Mouse (Mus musculus) forebrain, embryonic 10.5 days (tissue): ENCODE results near the gene Pde6b. TPM values are rescaled to one million over a fixed set of nuclear protein-coding genes. Genes with fewer than 3 reads are reported as not detected.

Source experiments
- DNase-seq: peaks from one replicate; pipeline ENCODE4 v3.0.0-alpha.2; 2017; ENCODE audit warnings: low spot score; ENCODE audit errors: extremely low spot score
- H3K27ac ChIP-seq: fragments of 300-500 bp; sonication (generic); 2 replicates; pipeline ENCODE4 v1.5.1; 2016; ENCODE audit warnings: mild to moderate bottlenecking
- H3K27me3 ChIP-seq: fragments of 300-500 bp; sonication (generic); 2 replicates; pipeline ENCODE4 v1.6.1; 2016; ENCODE audit warnings: mild to moderate bottlenecking; ENCODE audit not compliant: poor library complexity, severe bottlenecking
- H3K36me3 ChIP-seq: fragments of 300-500 bp; sonication (generic); replicated peaks from 2 replicates; pipeline ENCODE4 v1.6.1; 2016; ENCODE audit warnings: mild to moderate bottlenecking, moderate library complexity
- H3K4me1 ChIP-seq: fragments of 300-500 bp; sonication (generic); 2 replicates; pipeline ENCODE4 v1.6.1; 2016
- H3K4me3 ChIP-seq: fragments of 300-500 bp; sonication (generic); 2 replicates; pipeline ENCODE4 v1.5.1; 2016; ENCODE audit warnings: mild to moderate bottlenecking, moderate library complexity
- H3K9me3 ChIP-seq: fragments of 300-500 bp; sonication (generic); 2 replicates; pipeline ENCODE4 v1.6.1; 2016; ENCODE audit warnings: mild to moderate bottlenecking, moderate library complexity
- WGBS: fragments of 180-500 bp; shearing (Covaris S2); methylation state at CpG from one replicate; pipeline ENCODE4 v1.1.7; 2016; 5-methylcytosine and 5-hydroxymethylcytosine counted together
- polyA plus RNA-seq: library from polyadenylated mRNA; unstranded; fragments of >200 nt; fragmentation: Nextera tagmentation; extraction: Ambion mirVana; gene quantifications from 2 replicates; pipeline ENCODE4 v1.2.1, GENCODE M21; 2016

Pde6b gene
- polyA plus RNA-seq, 1 experiment from 2014 or later: 0.20 TPM

- H3K4me3 ChIP-seq: no peak overlapping the region
- H3K4me1 ChIP-seq: no peaks in the 10 kb centered on the region
- H3K27ac ChIP-seq: no peak overlapping the region
- DNase-seq: no peak
- H3K27me3 ChIP-seq: no peaks in the 10 kb centered on the region
- WGBS: 76% methylated on average over 2 of the region's 2 CpGs
- no peaks in the 10 kb centered on the region for H3K9me3 ChIP-seq
- no peaks in the 10 kb centered on the region for H3K36me3 ChIP-seq
Measured at GRCm38 (mm10) chr5:108414711-108415110, 26.5 kb downstream of the Pde6b start.

DNA sequence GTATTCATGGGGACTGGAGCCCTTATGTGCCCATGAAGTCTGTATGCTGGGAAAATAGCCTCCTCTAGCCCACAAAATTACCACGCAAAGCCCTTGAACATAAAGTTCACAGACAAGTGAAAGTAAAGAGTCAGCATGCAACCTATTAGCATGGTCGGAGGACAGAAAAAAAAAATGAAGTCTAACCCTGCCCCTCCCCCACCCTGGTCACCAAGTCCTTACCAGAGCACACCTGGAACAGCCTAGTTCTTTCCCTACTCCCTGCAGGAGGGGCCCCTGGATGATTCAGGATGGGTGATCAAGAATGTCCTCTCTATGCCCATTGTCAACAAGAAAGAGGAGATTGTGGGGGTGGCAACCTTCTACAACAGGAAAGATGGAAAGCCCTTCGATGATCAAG lies 34.5 kb downstream of the Pde6b start:
- no peak overlapping the region for H3K4me3 ChIP-seq
- H3K27ac ChIP-seq: no peak overlapping the region
- H3K9me3 ChIP-seq: no peaks in the 10 kb centered on the region
- WGBS: 83% methylated on average over 3 of the region's 3 CpGs
- no peaks in the 10 kb centered on the region for H3K36me3 ChIP-seq
- no peaks in the 10 kb centered on the region for H3K27me3 ChIP-seq
- DNase-seq: no peak
- no peaks in the 10 kb centered on the region for H3K4me1 ChIP-seq

GRCm38 (mm10) chr5:108423427-108423826 lies 35.2 kb downstream of the Pde6b start:
- DNase-seq: no peak
- Histone ChIP-seq H3K4me1 (no peaks in the 10 kb centered on the region), H3K27me3 (no peaks in the 10 kb centered on the region), H3K9me3 (no peaks in the 10 kb centered on the region), H3K36me3 (no peaks in the 10 kb centered on the region), H3K27ac (no peak overlapping the region), H3K4me3 (no peak overlapping the region)
- WGBS: 95% methylated on average over 2 of the region's 2 CpGs

- peak; percentile 29 for DNase-seq
- H3K4me1 ChIP-seq: no peaks in the 10 kb centered on the region
- no peaks in the 10 kb centered on the region for H3K9me3 ChIP-seq
- H3K27me3 ChIP-seq: no peaks in the 10 kb centered on the region
- no peak overlapping the region for H3K4me3 ChIP-seq
- H3K36me3 ChIP-seq: peaks cover 29% of the 10 kb centered on the region
- no peak overlapping the region for H3K27ac ChIP-seq
- WGBS: 70% methylated on average over 1 of the region's 1 CpGs
Measured at GRCm38 (mm10) chr5:108427186-108427585, 39.0 kb downstream of the Pde6b start.

- Histone ChIP-seq H3K9me3 (no peaks in the 10 kb centered on the region), H3K27me3 (no peaks in the 10 kb centered on the region), H3K27ac (no peak overlapping the region), H3K4me3 (no peak overlapping the region), H3K36me3 (peaks cover 38% of the 10 kb centered on the region), H3K4me1 (peaks cover 17% of the 10 kb centered on the region)
- DNase-seq: no peak
- 92% methylated on average over 6 of the region's 6 CpGs for WGBS
Measured at GRCm38 (mm10) chr5:108431196-108431595, 43.0 kb downstream of the Pde6b start.

GRCm38 (mm10) chr5:108433804-108434587 lies 45.8 kb downstream of the Pde6b start, which contains the start of gene Atp5k:
Atp5k (minus strand) TSS chr5:108434448.
- WGBS: 1% methylated on average over 42 of the region's 42 CpGs
- peak; percentile 90 for DNase-seq
- Histone ChIP-seq H3K27me3 (no peaks in the 10 kb centered on the region), H3K27ac (peak within 1 kb of the TSS; percentile 92), H3K9me3 (no peaks in the 10 kb centered on the region), H3K4me3 (peak within 1 kb of the TSS; percentile 96), H3K4me1 (peaks cover 17% of the 10 kb centered on the region), H3K36me3 (peaks cover 37% of the 10 kb centered on the region)

DNA sequence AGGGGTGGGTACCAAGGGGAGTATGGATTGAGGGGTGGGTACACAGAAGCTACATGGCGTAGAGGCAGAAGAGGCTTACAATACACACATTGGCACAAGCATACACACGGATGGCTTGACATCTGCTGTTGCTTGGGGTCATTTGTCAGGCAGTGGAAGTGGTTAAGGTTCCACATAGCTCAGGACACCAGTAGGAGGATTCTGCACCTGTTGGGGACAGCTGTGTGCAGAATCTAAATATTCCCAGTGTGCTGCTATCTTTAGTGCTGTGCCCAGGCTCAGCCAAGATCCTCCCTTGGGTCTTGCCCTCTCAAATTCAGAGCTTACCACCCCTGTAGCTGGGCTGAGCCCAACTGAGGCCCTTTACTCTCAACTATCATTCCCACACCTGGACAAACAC lies 47.9 kb downstream of the Pde6b start:
- peaks cover 17% of the 10 kb centered on the region for H3K4me1 ChIP-seq
- H3K4me3 ChIP-seq: no peak overlapping the region
- 83% methylated on average over 2 of the region's 2 CpGs for WGBS
- DNase-seq: no peak
- no peaks in the 10 kb centered on the region for H3K27me3 ChIP-seq
- no peak overlapping the region for H3K27ac ChIP-seq
- no peaks in the 10 kb centered on the region for H3K9me3 ChIP-seq
- peaks cover 19% of the 10 kb centered on the region for H3K36me3 ChIP-seq

DNA sequence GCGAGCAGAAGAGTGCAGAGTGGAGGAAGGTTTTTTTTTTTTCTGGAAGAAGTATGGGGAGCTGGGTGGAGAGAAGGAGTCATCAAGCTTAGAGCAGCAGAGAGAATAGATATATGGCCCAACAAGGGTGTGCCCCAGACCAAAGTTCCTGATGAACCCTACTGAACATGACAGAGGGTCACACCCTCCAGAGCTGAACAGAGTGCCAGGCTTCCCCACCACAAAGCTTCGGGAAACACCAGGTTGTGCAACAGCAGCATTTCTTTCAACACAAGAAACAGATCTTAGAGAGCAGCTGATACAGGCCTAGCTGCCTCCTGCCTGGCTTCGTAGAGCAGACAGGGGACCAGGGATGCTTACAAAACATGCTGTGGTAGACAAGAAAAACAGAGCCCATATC lies 58.8 kb downstream of the Pde6b start:
- Histone ChIP-seq H3K9me3 (no peaks in the 10 kb centered on the region), H3K27ac (no peak overlapping the region), H3K4me1 (peaks cover 19% of the 10 kb centered on the region), H3K27me3 (peaks cover 43% of the 10 kb centered on the region), H3K4me3 (no peak overlapping the region), H3K36me3 (no peaks in the 10 kb centered on the region)
- no peak for DNase-seq
- 77% methylated on average over 3 of the region's 3 CpGs for WGBS

DNA sequence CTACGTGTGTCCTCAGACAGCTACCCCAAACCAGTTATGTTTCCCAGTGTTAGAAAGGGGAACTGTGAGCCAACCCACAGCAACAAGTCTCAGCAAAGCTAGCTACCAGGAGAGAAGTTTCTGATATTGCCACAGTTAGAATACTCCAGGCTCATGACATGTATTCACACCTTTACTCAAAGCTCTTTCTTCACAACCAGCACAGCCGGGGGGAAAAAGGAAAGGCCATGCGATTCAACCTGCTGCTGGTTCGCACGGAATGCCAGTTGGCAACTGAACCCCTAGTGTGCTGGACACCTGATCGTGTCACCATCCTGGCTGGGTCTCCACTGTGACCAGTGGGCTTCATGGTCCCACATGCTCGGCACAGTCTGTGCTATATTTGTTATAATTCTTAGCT lies 59.7 kb downstream of the Pde6b start:
- Histone ChIP-seq H3K4me1 (peaks cover 19% of the 10 kb centered on the region), H3K4me3 (peak overlapping the region; percentile 49; the same call in 1 of the 2 replicates), H3K36me3 (no peaks in the 10 kb centered on the region), H3K27ac (no peak overlapping the region), H3K27me3 (peaks cover 43% of the 10 kb centered on the region), H3K9me3 (no peaks in the 10 kb centered on the region)
- DNase-seq: no peak
- WGBS: 87% methylated on average over 7 of the region's 7 CpGs

GRCm38 (mm10) chr5:108448785-108449668 lies 60.8 kb downstream of the Pde6b start, which contains the start of gene Mfsd7a:
Mfsd7a (minus strand) TSS chr5:108448891.
- WGBS: 14% methylated on average over 24 of the region's 24 CpGs
- H3K27ac ChIP-seq: peak within 1 kb of the TSS; percentile 26; the same call in 1 of the 2 replicates
- DNase-seq: peak; percentile 63

DNA sequence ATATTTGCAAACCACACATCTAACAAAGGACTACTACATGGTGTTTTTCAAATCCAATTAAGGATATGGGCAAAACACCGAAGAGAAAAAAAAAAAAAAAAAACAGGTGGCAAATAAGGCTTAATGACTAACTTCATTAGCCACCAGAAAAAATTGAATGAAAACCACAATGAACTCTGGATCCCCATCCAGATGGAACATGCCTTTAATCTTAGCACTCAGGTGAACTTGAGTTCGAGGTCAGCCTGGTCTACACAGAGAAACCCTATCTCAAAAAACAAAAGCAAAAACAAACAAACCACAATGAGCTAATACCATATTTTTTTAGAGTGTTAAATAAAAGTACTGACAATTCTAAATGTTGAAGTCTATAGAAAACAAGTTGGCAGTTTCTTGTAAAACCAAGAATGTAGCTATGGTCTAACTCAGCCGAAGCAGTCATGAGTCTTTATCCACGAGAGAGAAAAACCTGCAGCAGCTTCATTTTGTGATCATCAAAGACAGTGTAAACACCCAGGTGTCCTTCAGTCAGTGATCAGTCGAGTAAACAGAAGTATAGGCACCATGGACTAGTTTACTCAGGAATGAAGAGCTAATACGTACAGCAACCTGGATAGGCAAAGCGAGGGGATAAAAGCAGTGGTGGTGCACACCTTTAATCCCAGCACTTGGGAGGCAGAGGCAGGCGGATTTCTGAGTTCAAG lies 62.8 kb downstream of the Pde6b start:
- no peak overlapping the region for H3K4me3 ChIP-seq
- no peaks in the 10 kb centered on the region for H3K9me3 ChIP-seq
- peaks cover 41% of the 10 kb centered on the region for H3K27me3 ChIP-seq
- H3K4me1 ChIP-seq: peaks cover 19% of the 10 kb centered on the region
- no peaks in the 10 kb centered on the region for H3K36me3 ChIP-seq
- DNase-seq: no peak
- WGBS: 85% methylated on average over 8 of the region's 8 CpGs
- H3K27ac ChIP-seq: no peak overlapping the region

More at GRCm38 (mm10) chr5:108448785-108449668, 60.8 kb downstream of the Pde6b start, which contains the start of gene Mfsd7a:
- Histone ChIP-seq H3K4me3 (peak within 1 kb of the TSS; percentile 49), H3K36me3 (no peaks in the 10 kb centered on the region), H3K9me3 (no peaks in the 10 kb centered on the region), H3K27me3 (peaks cover 43% of the 10 kb centered on the region), H3K4me1 (peaks cover 19% of the 10 kb centered on the region)

GRCm38 (mm10) chr5:108451611-108452010 lies 63.4 kb downstream of the Pde6b start:
- no peak overlapping the region for H3K27ac ChIP-seq
- WGBS: 88% methylated on average over 1 of the region's 1 CpGs
- no peak for DNase-seq
- no peak overlapping the region for H3K4me3 ChIP-seq
- no peaks in the 10 kb centered on the region for H3K36me3 ChIP-seq
- peaks cover 19% of the 10 kb centered on the region for H3K4me1 ChIP-seq
- no peaks in the 10 kb centered on the region for H3K9me3 ChIP-seq
- H3K27me3 ChIP-seq: peaks cover 35% of the 10 kb centered on the region
